Mouse (Mus musculus): ENCODE measurements around the gene Hmcn1. TPM values are rescaled to one million over a fixed set of nuclear protein-coding genes. Genes with fewer than 3 reads are reported as not detected.
A peak's percentile ranks its signal among the peaks of the same experiment; 100 is the strongest.

The Hmcn1 gene
- 8.8 and 9.1 TPM in 2 replicates for polyA plus RNA-seq (2016; fragmentation: Nextera tagmentation; extraction: Ambion mirVana)

DNA sequence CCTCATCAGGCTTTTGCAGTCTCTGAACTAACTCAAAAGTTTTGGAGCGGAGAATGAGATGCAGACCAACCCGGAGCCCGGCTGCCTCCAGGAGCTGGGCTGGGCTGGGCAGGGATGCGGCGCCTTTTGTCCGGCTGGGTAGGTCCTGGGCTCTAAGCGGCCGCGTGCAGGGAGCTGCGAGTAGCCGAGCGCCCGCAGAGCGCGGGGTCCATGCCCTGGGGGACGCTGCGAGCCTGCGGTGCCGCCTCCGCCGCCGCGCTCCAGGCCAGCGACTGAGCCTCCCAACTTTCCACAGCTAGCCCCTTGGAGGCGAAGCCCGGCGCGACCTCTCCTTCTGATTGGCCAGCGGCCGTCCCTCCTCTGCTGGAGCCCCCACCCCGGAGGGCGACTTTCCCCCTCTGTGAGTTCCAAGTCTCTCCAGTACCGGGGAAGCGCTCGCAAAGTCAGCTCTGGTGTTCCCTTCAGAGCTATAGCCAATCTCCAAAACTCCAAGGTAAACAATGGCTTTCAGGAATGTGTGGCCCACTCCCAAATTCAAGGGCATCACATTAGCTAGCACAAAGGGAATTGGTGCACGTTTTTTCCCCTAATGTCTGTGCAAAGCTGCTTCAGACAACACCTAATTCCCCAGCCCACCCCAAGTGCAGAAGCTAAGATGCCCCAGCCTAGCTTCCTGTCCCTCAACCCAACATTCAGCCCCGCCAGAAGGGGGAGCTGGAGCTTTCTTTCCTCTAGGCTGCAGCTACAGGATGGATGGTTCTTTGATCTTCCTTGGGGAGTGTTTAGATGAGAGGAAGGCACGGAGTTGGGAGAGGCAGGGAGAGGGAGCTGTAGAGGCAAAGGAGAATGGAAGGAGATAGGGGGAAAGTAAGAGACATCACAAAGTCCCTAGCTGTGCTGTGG is at the start of gene Hmcn1:
Gene Hmcn1, minus strand, starts transcription at position 274 of the 903 bp plus-strand sequence.
- Histone ChIP-seq H3K27ac (peak within 1 kb of the TSS; percentile 26; the same call in 1 of the 2 replicates), H3K36me3 (no peaks in the 10 kb centered on the region), H3K27me3 (replicated peaks) (no peaks in the 10 kb centered on the region), H3K9ac (peak within 1 kb of the TSS; percentile 63), H3K9me3 (0 out of 2 replicates have a peak, but pooled peaks cover 4% of the 10 kb centered on the region), H3K4me3 (peak within 1 kb of the TSS; percentile 51), H3K4me2 (replicated peaks) (peak within 1 kb of the TSS; percentile 93), H3K4me1 (peaks cover 21% of the 10 kb centered on the region)
- under 1% methylated on average over 38 of the region's 38 CpGs for WGBS
- ATAC-seq (ENCODE audit: low FRiP score, low read depth) = peak; percentile 88

DNA sequence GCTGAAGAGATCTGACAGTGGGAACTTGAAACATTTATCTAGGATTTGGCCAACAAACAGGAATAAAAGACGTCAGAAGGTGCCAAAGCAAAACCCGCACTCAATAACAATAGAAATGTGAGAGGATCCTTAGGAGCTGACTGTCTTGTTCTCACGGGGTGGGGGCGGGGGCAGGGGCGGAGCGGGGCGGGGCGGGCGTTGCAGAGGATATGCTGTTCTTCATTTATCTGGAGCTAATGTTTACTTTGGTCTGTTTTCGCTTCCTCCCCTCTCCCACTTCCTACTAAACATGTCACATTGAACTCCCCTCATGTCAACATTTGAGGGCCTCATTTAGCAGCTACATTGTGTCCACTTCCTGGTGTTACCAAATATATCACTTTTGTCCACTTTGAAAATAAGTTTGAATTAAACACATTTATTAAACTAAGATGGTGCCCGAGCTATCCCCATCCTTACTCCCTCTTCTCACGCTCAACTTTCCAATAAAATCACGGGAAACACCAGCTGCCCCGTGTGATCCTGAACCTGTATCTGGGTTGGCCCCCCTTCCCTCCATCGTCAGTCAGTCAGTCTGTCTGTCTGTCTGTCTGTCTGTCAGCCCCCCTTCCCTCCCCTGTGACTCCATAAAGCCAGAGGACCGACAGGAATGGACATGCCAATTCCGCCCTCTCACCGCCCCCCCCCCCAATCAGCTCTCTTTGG is 47.9 kb upstream of the Hmcn1 start:
- 0 out of 2 replicates have a peak overlapping the region, but pooled peaks have one; percentile 9 for H3K4me2 ChIP-seq (replicated peaks)
- H3K9me3 ChIP-seq = no peaks in the 10 kb centered on the region
- no peaks in the 10 kb centered on the region for H3K36me3 ChIP-seq
- H3K4me1 ChIP-seq = peaks cover 9% of the 10 kb centered on the region
- H3K27me3 ChIP-seq (replicated peaks) = no peaks in the 10 kb centered on the region
- H3K4me3 ChIP-seq = no peak overlapping the region
- 39% methylated on average over 18 of the region's 18 CpGs for WGBS
- no peak overlapping the region for H3K27ac ChIP-seq
- no peak for ATAC-seq (ENCODE audit: low FRiP score, low read depth)
- H3K9ac ChIP-seq = no peak overlapping the region

DNA sequence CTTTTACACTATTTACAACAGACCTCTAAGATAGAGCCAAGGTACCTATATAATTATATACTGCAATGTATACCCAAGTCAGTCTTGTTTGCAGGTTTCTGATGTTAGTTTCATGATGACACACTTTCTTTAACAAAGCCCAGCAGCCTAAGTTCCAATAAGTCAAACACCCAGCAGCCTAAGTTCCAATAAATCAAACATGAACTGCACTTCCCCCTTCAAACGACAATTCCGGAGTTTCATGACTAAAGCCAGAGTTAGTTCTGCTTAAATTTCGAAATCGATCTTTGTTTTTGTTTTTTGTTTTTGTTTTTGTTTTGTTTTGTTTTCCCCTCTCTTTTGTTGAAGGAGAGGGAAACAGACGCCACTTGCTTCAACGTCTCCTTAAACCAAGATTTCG is 47.1 kb upstream of the Hmcn1 start:
- no peaks in the 10 kb centered on the region for H3K9me3 ChIP-seq
- no peak overlapping the region for H3K4me2 ChIP-seq (replicated peaks)
- WGBS = 66% methylated on average over 7 of the region's 7 CpGs
- no peaks in the 10 kb centered on the region for H3K27me3 ChIP-seq (replicated peaks)
- no peaks in the 10 kb centered on the region for H3K36me3 ChIP-seq
- H3K4me1 ChIP-seq = peaks cover 9% of the 10 kb centered on the region
- no peak overlapping the region for H3K9ac ChIP-seq
- H3K4me3 ChIP-seq = no peak overlapping the region
- no peak overlapping the region for H3K27ac ChIP-seq
- no peak for ATAC-seq (ENCODE audit: low FRiP score, low read depth)

DNA sequence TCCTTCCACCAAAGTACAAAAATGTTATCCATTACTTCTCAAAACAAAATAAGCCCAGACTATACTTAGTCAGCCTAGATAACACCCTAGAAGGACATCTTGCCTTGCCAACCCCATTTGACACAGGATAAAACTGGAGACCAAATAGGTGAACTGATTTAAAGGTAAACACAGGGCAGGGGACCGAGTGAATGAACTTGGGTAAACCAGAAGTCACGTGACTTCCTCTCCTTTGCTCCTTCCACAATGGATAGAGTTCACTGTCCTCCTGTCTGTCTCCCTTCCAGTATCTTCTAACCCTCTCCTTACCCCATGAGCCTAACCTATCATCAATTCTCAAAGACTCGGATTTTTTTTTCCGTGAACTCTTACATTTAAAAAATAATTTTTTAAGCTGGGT is 46.0 kb upstream of the Hmcn1 start:
- Histone ChIP-seq H3K27me3 (replicated peaks) (no peaks in the 10 kb centered on the region), H3K4me1 (peaks cover 9% of the 10 kb centered on the region), H3K9ac (no peak overlapping the region), H3K4me3 (no peak overlapping the region), H3K27ac (no peak overlapping the region), H3K4me2 (replicated peaks) (no peak overlapping the region), H3K36me3 (no peaks in the 10 kb centered on the region), H3K9me3 (no peaks in the 10 kb centered on the region)
- ATAC-seq (ENCODE audit: low FRiP score, low read depth) = no peak
- WGBS = 80% methylated on average over 4 of the region's 4 CpGs

DNA sequence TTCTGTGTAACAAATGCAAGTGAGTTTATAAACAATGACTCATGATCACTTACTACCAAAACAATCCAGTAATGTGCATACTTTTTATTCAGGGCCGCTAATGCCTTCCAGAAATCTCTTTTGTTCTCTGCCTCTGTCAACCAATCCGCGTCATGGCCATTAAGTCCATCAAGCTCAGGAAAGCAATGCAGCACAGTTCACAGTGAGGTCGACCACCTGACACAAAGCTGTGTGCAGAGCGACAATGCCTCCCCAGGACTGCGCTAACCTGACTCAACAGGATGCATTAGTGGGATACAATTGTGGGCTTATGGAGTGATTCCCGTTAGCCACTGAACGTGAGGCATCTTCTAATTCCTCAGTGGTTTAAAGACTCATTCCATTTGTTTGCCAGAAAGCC is 45.3 kb upstream of the Hmcn1 start:
- Histone ChIP-seq H3K9me3 (no peaks in the 10 kb centered on the region), H3K9ac (no peak overlapping the region), H3K4me3 (no peak overlapping the region), H3K4me2 (replicated peaks) (no peak overlapping the region), H3K36me3 (no peaks in the 10 kb centered on the region), H3K4me1 (peaks cover 9% of the 10 kb centered on the region), H3K27ac (no peak overlapping the region), H3K27me3 (replicated peaks) (no peaks in the 10 kb centered on the region)
- 24% methylated on average over 8 of the region's 8 CpGs for WGBS
- no peak for ATAC-seq (ENCODE audit: low FRiP score, low read depth)

DNA sequence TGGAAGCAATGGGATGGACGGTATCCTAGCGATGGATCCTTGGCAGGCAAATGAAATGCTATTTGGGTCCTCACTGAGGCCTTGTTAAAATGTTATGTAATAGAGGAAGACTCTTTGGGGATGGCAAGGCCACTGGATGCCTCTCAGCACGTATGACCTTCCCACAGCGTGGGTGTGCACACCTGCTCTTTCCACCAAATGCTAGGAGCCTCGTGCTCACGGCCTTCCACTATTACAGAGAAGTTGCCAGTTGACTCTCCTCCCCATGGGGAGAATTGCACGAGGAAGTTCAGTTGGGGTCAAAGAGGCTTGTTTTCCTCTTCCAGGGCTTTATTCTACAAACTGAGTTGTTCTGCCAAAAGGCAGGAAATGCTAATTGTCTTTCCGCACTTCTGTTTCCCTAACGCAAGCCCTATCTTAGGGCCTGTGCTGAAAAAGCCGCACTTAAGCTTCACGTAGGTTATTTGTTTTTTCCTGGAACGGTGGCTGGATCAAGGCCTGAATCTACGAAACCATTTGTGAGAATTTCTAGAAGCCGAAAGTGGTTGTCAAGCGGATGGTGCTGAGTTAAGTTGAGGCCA is 43.3 kb upstream of the Hmcn1 start:
- H3K9ac ChIP-seq = no peak overlapping the region
- no peak for ATAC-seq (ENCODE audit: low FRiP score, low read depth)
- H3K27ac ChIP-seq = no peak overlapping the region
- H3K4me2 ChIP-seq (replicated peaks) = no peak overlapping the region
- WGBS = 83% methylated on average over 15 of the region's 15 CpGs
- no peak overlapping the region for H3K4me3 ChIP-seq
- no peaks in the 10 kb centered on the region for H3K27me3 ChIP-seq (replicated peaks)
- no peaks in the 10 kb centered on the region for H3K36me3 ChIP-seq
- H3K9me3 ChIP-seq = no peaks in the 10 kb centered on the region
- peaks cover 9% of the 10 kb centered on the region for H3K4me1 ChIP-seq

DNA sequence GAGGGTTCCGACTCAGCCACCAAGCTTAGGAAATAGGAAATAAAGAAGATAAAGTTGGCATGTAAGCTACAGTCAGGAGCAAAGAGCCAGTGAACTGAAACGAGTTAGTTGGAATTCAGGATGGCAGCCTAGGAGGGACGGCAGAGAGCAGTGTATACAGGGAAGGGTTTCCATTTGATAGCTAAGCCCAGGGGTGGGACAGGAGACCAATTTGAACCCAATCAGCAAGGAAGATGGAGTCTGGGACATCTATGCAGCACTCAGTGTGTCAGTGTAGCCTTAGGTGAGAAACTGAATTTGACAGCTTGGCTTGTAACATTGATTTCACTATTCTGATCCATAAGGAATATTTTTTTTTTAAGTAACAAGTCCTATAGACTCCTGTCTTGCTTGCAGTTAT is 42.5 kb upstream of the Hmcn1 start:
- Histone ChIP-seq H3K9me3 (no peaks in the 10 kb centered on the region), H3K4me3 (no peak overlapping the region), H3K36me3 (no peaks in the 10 kb centered on the region), H3K4me2 (replicated peaks) (no peak overlapping the region), H3K27ac (no peak overlapping the region), H3K4me1 (peaks cover 6% of the 10 kb centered on the region; the same call in 1 of the 2 replicates), H3K9ac (no peak overlapping the region), H3K27me3 (replicated peaks) (no peaks in the 10 kb centered on the region)
- no peak for ATAC-seq (ENCODE audit: low FRiP score, low read depth)
- WGBS = 83% methylated on average over 3 of the region's 3 CpGs

DNA sequence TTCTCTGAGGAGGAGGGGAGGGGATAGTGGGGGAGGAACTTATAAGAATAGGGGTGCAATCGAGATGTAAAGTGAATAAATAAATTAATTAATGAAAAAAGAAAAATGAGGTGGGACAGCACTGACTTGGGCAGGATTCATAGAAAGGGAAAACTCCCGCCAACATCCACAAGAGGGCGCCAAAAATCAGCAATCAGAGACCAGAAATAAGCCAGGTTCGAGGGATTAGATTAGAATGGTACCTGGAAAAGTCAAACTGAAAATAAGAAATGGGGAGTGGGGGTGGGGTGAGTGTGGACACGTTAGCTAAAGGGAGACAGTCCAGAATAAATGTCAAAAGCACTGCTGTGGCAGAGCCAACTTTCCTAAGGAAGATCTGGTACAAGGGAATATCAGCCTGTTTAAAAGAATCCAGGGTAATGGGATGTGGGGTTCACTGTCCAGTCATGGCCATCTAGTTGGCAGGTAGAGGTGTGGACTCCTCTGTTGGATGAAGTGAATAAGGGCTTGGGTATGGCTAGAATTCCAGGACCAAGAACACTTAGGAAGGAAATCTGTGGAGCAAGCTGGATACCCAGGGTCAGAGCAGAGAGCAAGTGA is 41.9 kb upstream of the Hmcn1 start:
- Histone ChIP-seq H3K4me1 (peaks cover 3% of the 10 kb centered on the region; the same call in 1 of the 2 replicates), H3K4me2 (replicated peaks) (no peak overlapping the region), H3K27ac (no peak overlapping the region), H3K27me3 (replicated peaks) (no peaks in the 10 kb centered on the region), H3K9ac (no peak overlapping the region), H3K36me3 (no peaks in the 10 kb centered on the region), H3K9me3 (no peaks in the 10 kb centered on the region), H3K4me3 (no peak overlapping the region)
- WGBS = 2% methylated on average over 5 of the region's 5 CpGs
- ATAC-seq (ENCODE audit: low FRiP score, low read depth) = peak; percentile 51

DNA sequence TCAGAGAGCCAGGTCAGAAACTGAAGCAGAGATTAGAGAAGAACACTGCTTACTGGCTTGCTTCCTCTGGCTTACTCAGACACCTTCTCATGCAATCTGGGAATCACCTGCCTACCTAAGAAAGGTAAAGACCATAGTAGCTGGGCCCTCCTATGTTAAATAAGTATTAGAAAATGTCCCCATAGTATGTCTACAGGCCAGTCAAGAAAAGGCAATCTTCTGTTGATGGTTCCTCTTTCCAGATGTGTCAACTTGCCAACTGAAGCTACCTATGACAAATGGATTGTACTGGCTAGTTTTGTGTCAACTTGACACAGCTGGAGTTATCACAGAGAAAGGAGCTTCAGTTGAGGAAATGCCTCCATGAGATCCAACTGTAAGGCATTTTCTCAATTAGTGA is 40.1 kb upstream of the Hmcn1 start:
- no peak overlapping the region for H3K9ac ChIP-seq
- H3K27ac ChIP-seq = no peak overlapping the region
- no peaks in the 10 kb centered on the region for H3K36me3 ChIP-seq
- no peak for ATAC-seq (ENCODE audit: low FRiP score, low read depth)
- no peak overlapping the region for H3K4me2 ChIP-seq (replicated peaks)
- no peak overlapping the region for H3K4me3 ChIP-seq
- no peaks in the 10 kb centered on the region for H3K9me3 ChIP-seq
- no peaks in the 10 kb centered on the region for H3K4me1 ChIP-seq
- H3K27me3 ChIP-seq (replicated peaks) = no peaks in the 10 kb centered on the region

DNA sequence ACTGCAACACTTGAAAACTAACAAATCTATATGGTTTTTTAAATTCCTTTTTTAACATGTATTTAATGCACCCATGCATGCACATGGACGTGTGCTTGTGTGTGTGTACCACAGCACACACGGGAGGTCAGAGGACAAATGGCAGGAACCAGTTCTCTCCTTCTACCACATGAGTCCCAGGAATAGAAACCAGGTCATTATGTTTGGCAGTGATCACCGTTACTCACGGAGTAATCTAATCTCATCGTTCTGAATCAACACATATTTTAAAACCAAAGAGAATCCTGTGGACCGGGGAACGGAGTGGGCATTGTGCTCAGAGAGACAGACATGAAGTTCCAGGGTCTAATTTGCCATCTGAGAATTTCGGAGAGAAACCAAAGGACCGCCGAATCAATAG is 38.3 kb upstream of the Hmcn1 start:
- H3K36me3 ChIP-seq = no peaks in the 10 kb centered on the region
- no peaks in the 10 kb centered on the region for H3K27me3 ChIP-seq (replicated peaks)
- H3K4me1 ChIP-seq = no peaks in the 10 kb centered on the region
- H3K9me3 ChIP-seq = no peaks in the 10 kb centered on the region
- H3K4me3 ChIP-seq = no peak overlapping the region
- WGBS = 92% methylated on average over 10 of the region's 10 CpGs
- no peak overlapping the region for H3K9ac ChIP-seq
- no peak overlapping the region for H3K4me2 ChIP-seq (replicated peaks)
- no peak overlapping the region for H3K27ac ChIP-seq
- ATAC-seq (ENCODE audit: low FRiP score, low read depth) = no peak

DNA sequence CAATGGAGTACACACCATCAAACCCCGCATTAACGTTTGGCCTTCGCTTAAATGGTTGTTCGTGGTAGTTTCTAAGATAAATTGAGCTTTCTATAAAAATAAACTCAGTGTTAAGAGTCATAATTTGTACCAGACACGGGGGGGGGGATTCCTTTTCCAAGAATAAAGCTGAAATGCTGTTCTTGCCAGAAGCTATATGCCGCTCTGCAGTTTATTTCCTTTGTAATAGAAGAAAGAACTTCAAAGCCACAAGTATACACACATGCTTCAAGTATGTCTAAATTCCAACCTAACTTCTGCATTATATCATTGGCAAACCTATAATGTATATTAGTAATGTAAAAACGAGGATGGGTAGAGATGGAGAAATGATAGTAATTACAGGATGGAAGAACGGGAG is 37.9 kb upstream of the Hmcn1 start:
- Histone ChIP-seq H3K36me3 (no peaks in the 10 kb centered on the region), H3K27ac (no peak overlapping the region), H3K4me3 (no peak overlapping the region), H3K9ac (no peak overlapping the region), H3K9me3 (no peaks in the 10 kb centered on the region), H3K27me3 (replicated peaks) (no peaks in the 10 kb centered on the region), H3K4me2 (replicated peaks) (no peak overlapping the region), H3K4me1 (no peaks in the 10 kb centered on the region)
- WGBS = 78% methylated on average over 8 of the region's 8 CpGs
- no peak for ATAC-seq (ENCODE audit: low FRiP score, low read depth)
